ENCODE assay signal across 8 mouse cellular contexts in genomic region chr5:110285770-110286445, GRCm38 (mm10). TPM values are rescaled to one million over a fixed set of nuclear protein-coding genes. Genes with fewer than 3 reads are reported as not detected.
DNase-seq lines count a peak whose midpoint lies in the region; ATAC-seq and TF ChIP-seq lines count a peak whose summit lies in the region.

TSS of gene Pxmp2 (minus strand) at chr5:110286186.
TSS of gene Pole (plus strand) at chr5:110286306.

- intact Hi-C loops in heart, postnatal 25 days (cut with DNase I): no loop called here

- H3K4me3 ChIP-seq in G1E (ENCODE audit: low read depth, low read length): peak within 1 kb of the TSS; percentile 86
- H3K4me3 ChIP-seq in forebrain, embryonic 15.5 days: peak within 1 kb of the TSS; percentile 85
- peak within 1 kb of the TSS; percentile 58 for H3K4me3 ChIP-seq in neural tube, embryonic 14.5 days (ENCODE audit: low read depth, low read length)
- H3K4me3 ChIP-seq in testis, adult 2 months (ENCODE audit: control insufficient read depth, low read depth, low read length): peak within 1 kb of the TSS; percentile 91

- H3K4me1 ChIP-seq in G1E (ENCODE audit: insufficient read depth, low read depth, low read length): peaks cover 50% of the 10 kb centered on the region
- peaks cover 19% of the 10 kb centered on the region for H3K4me1 ChIP-seq in forebrain, embryonic 15.5 days
- no peaks in the 10 kb centered on the region for H3K4me1 ChIP-seq in neural tube, embryonic 14.5 days (ENCODE audit: control insufficient read depth, insufficient read depth, low read length)
- H3K4me1 ChIP-seq in testis, adult 2 months (ENCODE audit: control insufficient read depth, insufficient read depth, low read length): peaks cover 6% of the 10 kb centered on the region

- peaks cover 50% of the 10 kb centered on the region for H3K36me3 ChIP-seq in G1E (replicated peaks)
- H3K36me3 ChIP-seq in forebrain, embryonic 15.5 days: peaks cover 2% of the 10 kb centered on the region; the same call in 1 of the 2 replicates
- no peaks in the 10 kb centered on the region for H3K36me3 ChIP-seq in neural tube, embryonic 14.5 days (ENCODE audit: control insufficient read depth, insufficient read depth, low read length)
- H3K36me3 ChIP-seq in testis, adult 2 months (ENCODE audit: control insufficient read depth, insufficient read depth, low read length): no peaks in the 10 kb centered on the region

- H3K4me2 ChIP-seq in forebrain, embryonic 15.5 days (replicated peaks): peak within 1 kb of the TSS; percentile 84
- peak within 1 kb of the TSS; percentile 96 for H3K4me2 ChIP-seq in neural tube, embryonic 14.5 days (ENCODE audit: low read depth, low read length)

- DNase-seq in G1E (ENCODE audit: low spot score): peak; percentile 96
- DNase-seq in cerebellum, adult 11-12 months: peak; percentile 80
- peak; percentile 82 for DNase-seq in heart, postnatal 25 days (ENCODE audit: low spot score)
- DNase-seq in layer of hippocampus, adult 11-12 months (ENCODE audit: low spot score): peak; percentile 88
- peak; percentile 91 to 92 for DNase-seq in lung, adult 18-20 months

- WGBS in forebrain, embryonic 15.5 days: 0% methylated on average over 64 of the region's 64 CpGs
- under 1% methylated on average over 63 of the region's 64 CpGs for WGBS in neural tube, embryonic 14.5 days

- peak; percentile 58 for TF ChIP-seq POLR2A in testis, adult 2 months (IDR thresholded peaks at IDR 0.05; ENCODE audit: control insufficient read depth, low read depth, low read length)

- no peaks in the 10 kb centered on the region for H3K27me3 ChIP-seq in G1E (ENCODE audit: insufficient read depth, low read length)
- H3K27me3 ChIP-seq in forebrain, embryonic 15.5 days: 0 out of 2 replicates have a peak, but pooled peaks cover 5% of the 10 kb centered on the region
- H3K27me3 ChIP-seq in neural tube, embryonic 14.5 days (ENCODE audit: control insufficient read depth, insufficient read depth, low read length): peaks cover 8% of the 10 kb centered on the region; the same call in 1 of the 2 replicates
- no peaks in the 10 kb centered on the region for H3K27me3 ChIP-seq in testis, adult 2 months (ENCODE audit: control insufficient read depth, insufficient read depth, low read length)

- 0 out of 2 replicates have a peak within 1 kb of the TSS, but pooled peaks have one; percentile 27 for H3K27ac ChIP-seq in forebrain, embryonic 15.5 days (replicated peaks)
- H3K27ac ChIP-seq in neural tube, embryonic 14.5 days (ENCODE audit: low read depth, low read length): no peak within 1 kb of the TSS
- H3K27ac ChIP-seq in testis, adult 2 months (ENCODE audit: control insufficient read depth, insufficient read depth, low read depth, low read length): peak within 1 kb of the TSS; percentile 56

- no peaks in the 10 kb centered on the region for H3K9me3 ChIP-seq in G1E (replicated peaks)
- H3K9me3 ChIP-seq in forebrain, embryonic 15.5 days: no peaks in the 10 kb centered on the region
- H3K9me3 ChIP-seq in neural tube, embryonic 14.5 days (ENCODE audit: control insufficient read depth, low read length): no peaks in the 10 kb centered on the region

- H3K9ac ChIP-seq in forebrain, embryonic 15.5 days (replicated peaks): peak within 1 kb of the TSS; percentile 73
- H3K9ac ChIP-seq in neural tube, embryonic 14.5 days (replicated peaks; ENCODE audit: low read depth, low read length): peak within 1 kb of the TSS; percentile 64

- ATAC-seq in G1E (ENCODE audit: extremely low read depth, insufficient number of reproducible peaks, low FRiP score, poor library complexity, severe bottlenecking): peak; percentile 91
- peak; percentile 98 for ATAC-seq in forebrain, embryonic 15.5 days (replicated peaks)
- peak; percentile 98 for ATAC-seq in neural tube, embryonic 14.5 days (ENCODE audit: low read depth)

- no peak for TF ChIP-seq CTCF in G1E (IDR thresholded peaks at IDR 0.05; ENCODE audit: low read depth, low read length)
- TF ChIP-seq CTCF in testis, adult 2 months (IDR thresholded peaks at IDR 0.05; ENCODE audit: control insufficient read depth, insufficient read depth, insufficient replicate concordance, low read depth, low read length): no peak

RNA-seq across cellular contexts. Expression of gene Pxmp2, which starts in this region (rescaled TPM):
- 13.0 and 17.5 TPM in 2 replicates for total RNA-seq in G1E (2014; fragmentation: Nextera tagmentation)
- 12.9 and 15.6 TPM in 2 replicates for total RNA-seq in G1E (2017)
- 41.4 and 52.9 TPM in 2 replicates for polyA plus RNA-seq in G1E (2012)
- 6.3 and 8.4 TPM in 2 replicates for polyA plus RNA-seq in forebrain, embryonic 15.5 days (2015; fragmentation: Nextera tagmentation; extraction: Ambion mirVana)
- 10 to 100 TPM; 95.2 to 96.5 TPM for total RNA-seq in heart, postnatal 25 days (2021)
- polyA plus RNA-seq in neural tube, embryonic 14.5 days (2014; fragmentation: Nextera tagmentation; extraction: Ambion mirVana): 10.0 and 11.9 TPM in 2 replicates
- polyA plus RNA-seq in testis, adult 2 months (2012; rRNA removed): 6.4 and 7.6 TPM in 2 replicates

RNA-seq across cellular contexts. Expression of gene Pole, which starts in this region (rescaled TPM):
- total RNA-seq in G1E (2014; fragmentation: Nextera tagmentation) (139 and 144 TPM in 2 replicates), G1E (2017) (64.6 and 67.2 TPM in 2 replicates)
- 30.0 and 30.9 TPM in 2 replicates for polyA plus RNA-seq in G1E (2012)
- 14.3 and 16.3 TPM in 2 replicates for polyA plus RNA-seq in forebrain, embryonic 15.5 days (2015; fragmentation: Nextera tagmentation; extraction: Ambion mirVana)
- 1 to 10 TPM; 1.8 to 2.3 TPM for total RNA-seq in heart, postnatal 25 days (2021)
- polyA plus RNA-seq in neural tube, embryonic 14.5 days (2014; fragmentation: Nextera tagmentation; extraction: Ambion mirVana): 5.9 and 8.2 TPM in 2 replicates
- polyA plus RNA-seq in testis, adult 2 months (2012; rRNA removed): 36.1 and 37.2 TPM in 2 replicates

Comparison
In these comparisons a context has a peak if more than half of its experiments do, and no peak if none do; other contexts are left out.
1. RNA of gene Pxmp2 (total RNA-seq): 95.2 to 96.5 TPM in heart, postnatal 25 days; 12.9 to 17.5 TPM in G1E; every median in the first group is over 4 times any median in the second.
2. RNA of gene Pole (total RNA-seq): 64.6 to 144 TPM in G1E; 1.8 to 2.3 TPM in heart, postnatal 25 days; every median in the first group is over 10 times any median in the second.
3. Peak in every context shown above with its lines, with median percentiles within 50 percentile points of each other: ATAC-seq, DNase-seq and H3K4me3 ChIP-seq.